Mouse (Mus musculus) E14TG2a.4 (cell line): Measurements from ENCODE around the gene Lix1.

ENCODE experiments used
- CTCF ChIP-seq: conservative IDR thresholded peaks from 2 replicates; pipeline ENCODE4 v1.5.1; 2014; ENCODE audit warnings: low read length
- NANOG ChIP-seq: IDR thresholded peaks from 2 replicates; pipeline ENCODE4 v1.6.1; 2014; ENCODE audit warnings: borderline replicate concordance, low read length, mixed read lengths
- POU5F1 ChIP-seq: IDR thresholded peaks from 2 replicates; pipeline ENCODE4 v1.6.1; 2014; ENCODE audit warnings: low read length, borderline replicate concordance

DNA sequence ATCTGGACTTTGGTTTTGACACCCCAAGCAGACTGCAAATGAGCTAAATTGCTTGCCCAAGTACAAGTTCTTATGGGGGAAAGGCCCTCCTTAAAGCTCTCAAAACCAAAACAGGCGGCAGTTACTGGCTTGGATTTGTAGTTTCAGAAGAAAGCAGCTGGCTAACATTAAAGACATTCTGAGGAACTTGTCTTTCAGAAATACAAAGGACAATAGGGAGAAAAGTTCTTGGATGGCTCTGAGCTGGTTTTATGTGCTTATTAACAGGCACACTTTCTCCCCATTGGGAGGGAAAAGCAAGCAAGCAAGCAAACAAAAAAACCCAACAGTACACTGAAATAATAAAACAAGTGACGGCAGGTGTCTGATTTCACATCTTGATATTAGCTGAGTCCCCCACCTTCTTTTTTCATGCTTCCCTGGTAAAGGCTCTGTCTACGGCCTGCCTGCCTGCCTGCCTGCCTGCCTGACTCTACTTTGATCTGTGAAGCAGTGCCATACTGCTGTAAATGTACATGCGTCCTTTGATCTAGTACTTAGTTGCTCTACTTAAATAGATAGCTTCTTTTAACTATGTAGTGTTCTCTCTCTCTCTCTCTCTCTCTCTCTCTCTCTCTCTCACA is 39.5 kb downstream of the Lix1 start:
- TF ChIP-seq CTCF (no peak), POU5F1 (no peak), NANOG (no peak)
